Mouse (Mus musculus) CH12F3 (cell line): ENCODE measurements around the gene Kdelc2.

Experiments used
- in situ Hi-C: fragments of 300-500 bp; cut with MboI; formaldehyde crosslinking; loops from 2 replicates; pipeline ENCODE4 v1.14.3; 2020; ENCODE audit warnings: low sequenced_read_pairs

Kdelc2 gene

GRCm38 (mm10) chr9:53383951-53384866, at the start of gene Kdelc2:
Gene Kdelc2, plus strand, starts transcription at chr9:53384025.
- in situ Hi-C loops = no loop called here

GRCm38 (mm10) chr9:53335131-53335530, 48.7 kb upstream of the Kdelc2 start:
- in situ Hi-C loops = no loop called here

- in situ Hi-C loops = no loop called here
These were observed 44.2 kb upstream of the Kdelc2 start for GRCm38 (mm10) chr9:53339603-53340002.

GRCm38 (mm10) chr9:53340328-53340916, 43.4 kb upstream of the Kdelc2 start:
- in situ Hi-C loops = no loop called here

- in situ Hi-C loops = no loop called here
These were observed 42.9 kb upstream of the Kdelc2 start for GRCm38 (mm10) chr9:53340969-53341368.

- in situ Hi-C loops = no loop called here
These were observed 41.8 kb upstream of the Kdelc2 start for GRCm38 (mm10) chr9:53341981-53342380.

GRCm38 (mm10) chr9:53344646-53345432, 39.0 kb upstream of the Kdelc2 start:
- in situ Hi-C loops = no loop called here

GRCm38 (mm10) chr9:53345728-53346127, 38.1 kb upstream of the Kdelc2 start:
- in situ Hi-C loops = no loop called here

- in situ Hi-C loops = no loop called here
These were observed 37.4 kb upstream of the Kdelc2 start for GRCm38 (mm10) chr9:53346402-53346801.

- in situ Hi-C loops = no loop called here
These were observed 34.6 kb upstream of the Kdelc2 start for GRCm38 (mm10) chr9:53349211-53349610.

- in situ Hi-C loops = no loop called here
These were observed 33.5 kb upstream of the Kdelc2 start for GRCm38 (mm10) chr9:53350331-53350730.

- in situ Hi-C loops = no loop called here
These were observed 31.9 kb upstream of the Kdelc2 start for GRCm38 (mm10) chr9:53351899-53352298.

- in situ Hi-C loops = no loop called here
These were observed 30.7 kb upstream of the Kdelc2 start for GRCm38 (mm10) chr9:53353161-53353560.

GRCm38 (mm10) chr9:53356219-53357155, 27.3 kb upstream of the Kdelc2 start:
- in situ Hi-C loops = no loop called here

- in situ Hi-C loops = no loop called here
These were observed 12.5 kb upstream of the Kdelc2 start for GRCm38 (mm10) chr9:53371339-53371738.

GRCm38 (mm10) chr9:53375907-53376306, 7.9 kb upstream of the Kdelc2 start:
- in situ Hi-C loops = no loop called here

GRCm38 (mm10) chr9:53376820-53377219, 7.0 kb upstream of the Kdelc2 start:
- in situ Hi-C loops = no loop called here

GRCm38 (mm10) chr9:53377597-53377996, 6.2 kb upstream of the Kdelc2 start:
- in situ Hi-C loops = no loop called here

- in situ Hi-C loops = no loop called here
These were observed 5.7 kb upstream of the Kdelc2 start for GRCm38 (mm10) chr9:53378171-53378570.

GRCm38 (mm10) chr9:53380595-53380994, 3.2 kb upstream of the Kdelc2 start:
- in situ Hi-C loops = no loop called here
